Mouse (Mus musculus) CH12.LX (cell line): ENCODE measurements around the gene Gm20388.

Experiments
- BHLHE40 ChIP-seq: IDR thresholded peaks from 2 replicates; pipeline ENCODE4 v1.6.1; 2011; ENCODE audit warnings: mild to moderate bottlenecking, low read depth, low read length, improper control_type of control experiment
- HCFC1 ChIP-seq: IDR thresholded peaks from 2 replicates; pipeline ENCODE4 v1.6.1; 2012; ENCODE audit warnings: low read depth, mild to moderate bottlenecking, inconsistent platforms, low read length, improper control_type of control experiment
- MAZ ChIP-seq: IDR thresholded peaks from 2 replicates; pipeline ENCODE4 v1.6.1; 2012; ENCODE audit warnings: low read depth, mild to moderate bottlenecking, inconsistent platforms, low read length, improper control_type of control experiment, moderate library complexity
- MEF2A ChIP-seq: IDR thresholded peaks from 2 replicates; pipeline ENCODE4 v1.6.1; 2014; ENCODE audit warnings: low read depth, mild to moderate bottlenecking, inconsistent platforms, low read length, improper control_type of control experiment, borderline replicate concordance
- NRF1 ChIP-seq: IDR thresholded peaks from 2 replicates; pipeline ENCODE4 v1.6.1; 2014; ENCODE audit warnings: low read depth, mild to moderate bottlenecking, inconsistent platforms, low read length, improper control_type of control experiment, moderate library complexity
- USF1 ChIP-seq: IDR thresholded peaks from 2 replicates; pipeline ENCODE4 v1.6.1; 2014; ENCODE audit warnings: low read depth, mild to moderate bottlenecking, inconsistent platforms, low read length, improper control_type of control experiment
- USF2 ChIP-seq: conservative IDR thresholded peaks from 2 replicates; pipeline ENCODE4 v1.6.1; 2011; ENCODE audit warnings: low read depth, low read length, improper control_type of control experiment
- ZNF384 ChIP-seq: IDR thresholded peaks from 2 replicates; pipeline ENCODE4 v1.6.1; 2012; ENCODE audit warnings: low read depth, low read length, improper control_type of control experiment, inconsistent platforms

DNA sequence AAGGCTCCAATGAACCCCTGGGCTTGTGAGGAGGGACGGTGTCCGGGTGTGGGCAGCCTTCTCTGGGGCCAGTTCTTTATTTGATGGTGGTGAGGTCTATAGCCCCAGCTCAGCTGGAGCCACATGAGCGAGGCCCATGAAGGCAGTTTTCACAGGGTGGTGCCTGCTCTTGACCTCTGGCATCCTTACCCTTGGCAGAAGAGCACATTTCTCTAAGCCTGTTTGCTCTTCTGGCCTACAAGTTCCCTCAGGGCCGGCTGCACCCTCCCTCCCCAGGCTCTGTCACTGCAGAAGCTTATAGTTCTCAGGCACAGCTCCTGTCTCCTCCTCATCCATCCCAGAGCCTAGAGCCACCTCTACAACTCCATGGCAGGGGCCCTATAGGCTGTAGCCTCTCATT lies 503.6 kb downstream of the Gm20388 start:
- TF ChIP-seq BHLHE40 (no peak), MAZ (no peak), USF2 (no peak), NRF1 (no peak), MEF2A (no peak), USF1 (no peak), ZNF384 (no peak), HCFC1 (no peak)
